Mouse (Mus musculus): ENCODE measurements at regions not wholly inside any gene's neighbourhood (a gene's known extent, or its start where the extent isn't known, plus 50 kb on each side); places are given as distances from the start of the nearest gene placed in this dataset.

- no peak for TF ChIP-seq CTCF (IDR thresholded peaks at IDR 0.05; ENCODE audit: borderline replicate concordance, control insufficient read depth, extremely low read depth, insufficient read depth, low read length, poor library complexity)
- no peak for TF ChIP-seq POLR2A (IDR thresholded peaks at IDR 0.05; ENCODE audit: control insufficient read depth, extremely low read depth, insufficient read depth, low read length, poor library complexity)
Observed at GRCm38 (mm10) chr13:99610498-99610897, 94.2 kb upstream of the Map1b start.

Measured in thymus, adult 2 months (tissue).